Mouse (Mus musculus): ENCODE results near the gene Ubqln4.
"Not testable (repeated sequence)": the region's sequence is repeated elsewhere in the genome, so short reads cannot be mapped to it uniquely, and the experiment has no call there.

Gene Ubqln4

DNA sequence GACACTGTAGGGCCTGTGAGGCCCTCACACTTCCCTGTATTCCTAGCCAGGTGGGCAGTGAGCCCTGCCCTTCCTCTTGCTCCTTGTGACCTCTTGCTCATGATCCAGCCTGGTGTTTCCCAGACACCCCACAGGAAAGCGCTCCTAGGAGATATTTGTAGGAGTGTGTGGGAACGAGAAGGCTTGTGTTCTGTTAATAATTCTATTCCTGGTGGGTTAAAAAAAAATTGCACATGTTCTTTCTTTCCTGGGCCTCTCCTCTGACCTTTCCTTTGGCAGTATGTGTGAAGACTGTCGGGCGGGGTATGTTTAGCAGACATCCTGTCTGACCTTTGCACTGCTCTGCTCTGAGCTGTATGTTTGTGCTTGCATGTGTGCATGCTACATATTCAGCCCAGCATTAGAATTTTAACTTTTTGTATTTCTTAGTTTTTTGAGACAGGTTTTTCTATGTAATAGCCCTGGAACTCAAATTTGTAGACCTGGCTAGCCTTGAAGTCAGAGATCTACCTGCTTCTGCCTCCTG, 13.0 kb downstream of the Ubqln4 start:
- no peak for DNase-seq (ENCODE audit: low spot score)

DNA sequence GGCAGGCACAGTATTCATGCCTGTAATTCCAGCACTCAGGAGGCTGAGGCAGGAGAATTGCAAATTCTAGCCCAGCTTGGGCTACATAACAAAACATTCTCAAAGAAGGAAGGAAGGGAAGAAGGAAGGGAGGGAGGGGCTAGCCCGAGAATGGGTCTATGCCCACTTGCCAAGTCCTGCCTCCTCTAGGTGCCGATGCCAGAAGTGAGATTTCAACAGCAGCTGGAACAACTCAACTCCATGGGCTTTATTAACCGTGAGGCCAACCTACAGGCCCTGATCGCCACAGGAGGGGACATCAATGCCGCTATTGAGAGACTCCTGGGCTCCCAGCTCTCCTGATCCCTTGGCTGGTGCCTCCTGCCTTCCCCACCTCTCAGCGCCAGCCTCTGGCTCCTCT, 14.3 kb downstream of the Ubqln4 start:
- no peak for DNase-seq (ENCODE audit: low spot score)

DNA sequence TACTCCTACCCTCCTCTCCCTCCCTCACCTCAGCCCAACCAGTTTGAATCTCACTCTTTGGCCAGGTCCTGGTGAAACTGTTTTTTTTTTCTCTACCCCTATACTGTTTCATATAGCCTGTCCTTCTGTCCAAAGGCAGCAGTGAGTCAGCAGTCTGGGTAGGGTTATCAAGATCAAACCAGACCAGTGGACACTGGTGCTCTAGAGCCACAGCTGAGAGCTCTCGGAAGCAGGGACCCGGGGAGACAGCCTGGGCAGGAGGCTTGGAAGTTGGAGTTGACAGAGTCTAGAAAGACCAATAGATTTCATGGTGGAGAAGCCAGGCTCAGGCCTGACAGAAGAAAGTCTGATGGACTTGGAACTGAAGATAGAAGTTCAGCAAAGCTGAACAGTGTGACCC, 15.1 kb downstream of the Ubqln4 start:
- no peak for DNase-seq (ENCODE audit: low spot score)

DNA sequence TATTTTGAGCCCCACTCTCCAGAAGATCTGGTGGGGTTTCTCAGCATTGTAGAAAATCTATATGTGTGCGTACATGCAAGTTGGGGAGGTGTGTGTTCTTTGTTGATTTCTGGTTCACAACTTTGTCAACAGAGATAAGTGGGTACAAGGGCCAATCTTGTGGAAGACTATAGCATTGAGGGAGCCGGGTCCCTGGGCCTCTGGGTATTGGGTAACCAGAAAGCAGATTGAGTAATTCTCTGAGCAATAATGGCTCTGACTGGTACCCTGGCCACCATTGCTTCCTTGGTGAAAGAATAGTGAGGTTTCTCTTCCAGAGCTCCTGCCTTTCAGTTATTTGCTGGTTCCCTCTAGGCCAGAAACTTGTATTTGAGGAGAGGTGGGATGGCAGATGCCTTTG, 15.5 kb downstream of the Ubqln4 start:
- no peak for DNase-seq (ENCODE audit: low spot score)

DNA sequence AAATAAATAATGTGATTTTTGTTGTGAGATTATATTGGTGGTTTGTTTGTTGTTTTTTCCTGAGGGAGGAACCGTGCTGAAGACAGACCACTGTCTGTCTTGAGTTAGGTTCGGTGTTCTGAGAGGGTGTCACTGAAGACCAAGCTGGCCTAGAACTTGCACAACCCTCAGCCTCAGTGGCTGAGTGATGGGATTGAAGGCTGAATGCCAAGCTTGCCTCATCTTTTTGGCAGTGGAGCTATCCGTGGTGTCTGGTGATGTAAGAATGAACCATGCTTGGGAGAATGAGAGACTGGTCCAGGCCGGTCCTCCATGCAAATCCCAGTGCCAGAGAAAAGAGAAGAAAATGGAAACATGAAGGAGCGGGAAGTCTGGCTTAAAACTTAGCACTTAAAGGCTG, 16.1 kb downstream of the Ubqln4 start:
- DNase-seq (ENCODE audit: low spot score) = no peak

DNA sequence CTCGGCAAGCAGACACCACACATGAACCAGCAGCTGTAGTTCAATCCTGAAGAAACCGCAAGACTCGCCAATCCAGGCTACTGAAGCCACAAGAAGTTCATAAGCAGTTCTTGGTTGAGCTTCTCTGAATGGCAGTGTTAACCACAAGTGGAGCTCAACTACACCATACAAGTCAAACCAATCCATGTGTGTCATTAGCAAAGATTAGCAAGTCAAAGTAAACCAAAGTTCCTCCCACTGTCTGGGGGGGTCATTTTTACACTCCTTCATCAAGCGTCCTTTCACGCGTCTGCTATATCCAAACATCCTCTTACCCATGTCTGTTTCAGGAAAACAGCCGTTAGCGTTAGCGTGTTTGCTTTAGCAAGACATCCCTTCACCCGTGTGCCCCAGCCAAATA, 16.8 kb downstream of the Ubqln4 start:
- no peak for DNase-seq (ENCODE audit: low spot score)

DNA sequence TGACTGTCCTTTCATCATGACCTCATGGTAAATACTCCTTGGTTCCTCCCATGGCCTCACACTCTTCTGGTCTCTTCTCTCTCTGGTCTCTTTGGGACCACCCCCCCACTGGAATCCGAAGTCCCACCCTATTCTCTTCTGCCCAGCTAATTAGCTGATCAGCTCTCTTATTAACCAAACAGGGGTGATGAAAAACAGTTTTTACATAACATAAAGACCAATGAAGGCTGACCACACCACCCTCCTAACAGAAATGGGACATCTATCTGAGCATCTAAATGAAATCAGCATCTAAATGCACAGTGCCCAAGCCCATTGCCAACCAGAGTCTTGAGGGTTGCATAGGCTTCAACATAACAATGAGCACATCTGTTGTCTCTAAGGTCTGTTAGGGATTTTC, 18.3 kb downstream of the Ubqln4 start:
- no peak for DNase-seq (ENCODE audit: low spot score)

DNA sequence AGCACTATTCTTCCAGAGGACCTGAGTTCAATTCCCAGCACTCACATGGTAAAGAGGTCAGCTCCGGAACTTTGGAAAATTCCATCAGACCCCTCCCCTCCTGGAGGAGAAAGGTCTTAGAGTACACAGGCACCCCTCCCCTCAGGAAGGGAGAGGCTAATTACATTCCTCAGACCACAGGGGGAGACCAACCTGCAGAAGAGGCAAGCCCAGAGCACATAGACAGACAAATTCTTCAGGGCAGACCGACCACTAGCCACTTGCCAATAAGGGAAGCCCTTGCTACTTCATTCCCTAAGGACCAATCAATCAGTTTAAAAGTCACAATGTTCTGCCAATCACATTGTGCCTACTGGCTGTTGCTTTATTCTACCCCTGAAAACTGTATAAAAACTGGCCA, 19.3 kb downstream of the Ubqln4 start:
- no peak for DNase-seq (ENCODE audit: low spot score)

DNA sequence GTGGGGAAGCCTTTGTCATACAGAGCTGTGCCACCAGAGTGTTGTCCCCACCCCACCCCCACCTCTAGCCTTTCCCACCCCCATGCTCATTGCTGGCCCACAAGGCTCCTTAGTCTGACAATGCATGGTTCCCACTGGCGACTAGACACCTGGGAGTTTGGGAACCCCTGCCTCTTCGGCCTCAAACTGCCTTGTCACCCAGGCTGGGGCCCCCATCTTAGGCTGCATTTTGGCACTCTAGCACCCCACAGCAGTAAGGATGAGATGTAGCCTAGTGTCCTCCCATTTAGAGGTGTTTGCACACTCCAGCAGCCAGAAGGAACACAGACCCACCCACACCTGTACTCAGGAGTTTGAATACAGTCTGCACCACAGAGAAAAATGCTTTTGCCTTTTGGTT, 20.3 kb downstream of the Ubqln4 start:
- no peak for DNase-seq (ENCODE audit: low spot score)

DNA sequence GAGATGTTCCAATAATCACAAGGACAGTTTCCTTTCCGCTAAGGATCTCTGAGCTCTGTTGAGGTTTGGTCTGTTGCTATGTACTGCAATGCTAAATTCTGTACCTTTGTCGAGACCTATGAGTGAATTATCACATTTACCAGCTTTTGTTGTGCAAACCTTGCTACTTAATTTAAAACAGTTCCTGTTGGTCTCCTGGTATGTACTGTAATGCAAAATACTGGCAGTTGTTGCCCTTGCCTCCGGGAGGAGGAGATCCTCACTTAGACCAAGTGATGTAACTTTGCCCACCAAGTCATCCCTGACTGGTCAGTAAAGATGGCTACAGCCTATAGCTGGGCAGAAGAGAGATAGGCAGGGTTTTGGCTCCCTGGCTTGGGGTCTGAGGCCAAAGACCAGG, 22.0 kb downstream of the Ubqln4 start, which contains the start of gene Ssr2:
Gene Ssr2 (plus strand): TSS at position 337 of the 400 bp plus-strand sequence.
- no peak for DNase-seq (ENCODE audit: low spot score)

DNA sequence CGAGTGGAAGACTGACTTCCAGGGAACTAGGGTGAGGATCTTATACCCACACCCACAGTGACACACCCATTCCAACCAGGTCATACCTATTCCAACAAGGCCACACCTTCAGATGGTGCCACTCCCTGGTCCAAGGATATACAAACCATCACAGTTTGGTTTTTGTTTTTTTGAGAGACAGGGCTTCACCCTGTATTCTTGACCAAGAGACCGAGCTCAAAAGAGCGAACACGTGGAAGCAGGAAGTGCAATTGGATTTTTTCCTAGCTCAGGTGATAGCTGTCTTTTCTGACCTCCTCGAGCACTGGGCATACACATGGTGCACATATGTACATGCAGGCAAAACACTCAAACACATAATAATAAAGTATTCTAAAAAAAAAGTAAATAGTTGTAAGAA, 24.3 kb downstream of the Ubqln4 start:
- not testable (repeated sequence) for DNase-seq (ENCODE audit: low spot score)

DNA sequence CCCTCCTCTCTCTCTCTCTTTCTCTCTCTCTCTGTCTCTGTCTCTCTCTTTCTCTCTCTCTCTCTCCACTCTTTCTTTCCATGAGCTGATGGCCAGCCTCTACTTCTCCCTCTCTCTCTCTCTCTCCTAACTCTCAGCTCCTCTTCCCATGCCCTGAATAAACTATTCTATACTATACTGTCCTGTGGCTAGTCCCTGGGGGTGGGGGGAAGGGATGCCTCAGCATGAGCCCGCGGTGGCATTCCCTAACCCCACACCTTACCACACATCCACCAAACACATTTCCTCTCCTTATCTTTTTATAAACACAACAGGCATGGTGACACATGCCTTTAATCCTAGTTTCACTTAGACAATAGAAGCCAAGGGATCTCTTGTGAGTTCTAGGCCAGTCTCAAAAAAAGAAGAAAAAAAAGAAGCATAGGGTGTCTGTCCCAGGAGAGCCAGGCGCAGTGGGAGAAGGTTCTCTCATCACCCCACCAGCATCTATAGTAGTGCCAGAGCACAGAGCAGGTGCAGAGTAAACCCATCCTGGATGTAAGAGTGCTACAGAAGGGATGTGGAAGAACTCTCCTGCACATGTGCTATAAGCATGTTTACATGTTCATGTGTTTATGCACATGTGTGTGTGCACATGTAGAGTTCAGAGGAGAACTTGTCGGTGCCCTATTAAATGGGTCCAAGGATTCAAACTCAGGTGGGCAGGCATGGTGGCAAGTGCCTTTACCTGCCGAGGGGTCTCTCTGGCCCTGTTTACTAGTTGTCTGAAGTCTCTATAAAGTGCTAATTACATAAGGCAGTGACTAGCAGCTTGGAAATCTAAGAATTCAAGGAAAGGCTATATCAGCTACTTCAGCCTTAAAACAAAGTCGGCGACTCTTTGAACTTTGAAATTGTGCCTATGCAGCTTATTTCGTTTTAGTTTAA, 25.2 kb downstream of the Ubqln4 start:
- DNase-seq (ENCODE audit: low spot score) = no peak

DNA sequence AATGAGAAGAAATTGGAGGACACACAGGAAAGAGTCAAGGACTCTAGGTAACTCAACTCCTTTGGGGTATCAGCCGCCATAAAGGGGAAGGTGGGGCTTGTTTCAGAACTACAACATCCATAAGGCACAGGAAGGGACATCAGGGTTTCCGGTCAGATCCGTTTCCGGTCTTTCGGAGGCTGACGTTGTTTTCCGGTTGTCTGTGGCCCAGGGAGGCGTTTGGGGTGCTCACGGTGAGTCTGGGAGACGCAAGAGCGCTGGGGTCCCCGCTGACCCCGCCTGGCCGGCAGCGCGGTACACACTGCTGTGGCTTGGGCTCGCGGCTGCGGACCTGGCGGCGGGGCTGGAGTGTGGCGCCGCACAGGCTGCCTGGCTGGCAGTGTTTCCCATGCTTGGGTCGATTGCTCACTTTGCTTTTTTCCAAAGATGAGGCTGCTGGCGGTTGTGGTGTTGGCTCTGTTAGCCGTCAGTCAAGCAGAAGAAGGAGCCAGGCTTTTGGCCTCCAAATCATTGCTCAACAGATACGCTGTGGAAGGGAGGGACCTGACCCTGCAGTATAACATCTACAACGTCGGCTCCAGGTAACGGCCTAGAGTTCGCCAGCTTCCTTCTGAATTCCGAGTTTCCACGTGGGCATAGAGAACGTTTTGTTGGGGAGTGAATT, 26.0 kb downstream of the Ubqln4 start:
- DNase-seq (ENCODE audit: low spot score) = peak; percentile 86

DNA sequence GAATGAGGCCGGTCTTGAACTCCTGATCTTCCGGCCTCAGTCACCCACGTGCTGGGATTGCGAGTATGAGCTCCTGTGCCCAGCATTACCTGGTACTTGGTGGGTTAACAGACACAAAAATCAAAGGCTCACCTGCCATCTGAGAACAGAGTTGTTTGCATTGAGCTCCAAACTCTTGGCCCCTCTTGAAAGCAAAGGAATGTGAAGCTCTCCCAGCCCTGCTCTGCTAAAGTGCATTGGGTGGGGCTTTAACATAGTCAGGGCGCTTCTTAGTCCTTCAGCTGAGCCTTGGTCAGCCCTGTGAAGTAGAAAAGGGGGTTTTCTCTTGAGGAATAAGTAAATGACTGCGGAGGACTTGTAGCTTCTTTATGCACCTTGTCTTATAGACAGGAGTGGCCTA, 32.2 kb downstream of the Ubqln4 start:
- no peak for DNase-seq (ENCODE audit: low spot score)

DNA sequence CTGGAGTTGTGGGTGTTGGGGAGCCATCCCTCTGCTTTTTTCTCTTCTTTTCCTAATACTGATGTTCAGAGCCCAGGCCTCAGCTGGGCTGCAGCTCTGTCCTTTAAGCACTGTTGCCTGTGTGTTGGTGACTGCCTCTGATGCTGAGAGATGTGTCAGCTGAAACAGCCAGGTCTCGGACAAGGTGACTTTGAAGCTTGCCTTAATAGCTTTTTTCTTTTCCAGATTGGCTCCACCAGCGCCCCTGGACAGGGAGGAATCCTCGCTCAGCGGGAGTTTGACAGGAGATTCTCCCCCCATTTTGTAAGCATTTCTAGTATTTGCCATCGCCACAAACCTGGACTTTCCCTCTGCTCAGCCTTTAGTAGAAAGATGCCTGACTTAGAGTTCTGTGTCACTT, 33.1 kb downstream of the Ubqln4 start:
- no peak for DNase-seq (ENCODE audit: low spot score)

DNA sequence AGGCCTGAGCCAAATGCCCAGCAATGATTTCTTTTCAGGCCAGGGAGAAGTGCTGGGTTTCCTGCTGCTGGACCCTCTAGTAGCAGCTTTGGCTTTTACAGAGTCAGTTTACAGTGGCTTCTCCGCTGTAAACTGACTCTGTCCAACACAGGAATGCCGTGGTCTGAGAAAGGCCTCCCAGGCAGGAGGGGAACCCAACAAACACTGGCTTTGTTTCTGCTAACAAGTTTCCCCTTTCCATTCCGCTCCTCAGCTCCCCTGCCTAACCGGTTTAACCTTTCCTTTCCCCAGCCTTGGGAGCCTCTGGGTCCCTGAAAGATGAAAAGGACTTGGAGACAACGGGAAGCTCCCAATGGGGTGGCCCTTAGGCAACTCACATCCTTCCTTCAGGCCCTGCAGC, 36.7 kb downstream of the Ubqln4 start:
- no peak for DNase-seq (ENCODE audit: low spot score)

DNA sequence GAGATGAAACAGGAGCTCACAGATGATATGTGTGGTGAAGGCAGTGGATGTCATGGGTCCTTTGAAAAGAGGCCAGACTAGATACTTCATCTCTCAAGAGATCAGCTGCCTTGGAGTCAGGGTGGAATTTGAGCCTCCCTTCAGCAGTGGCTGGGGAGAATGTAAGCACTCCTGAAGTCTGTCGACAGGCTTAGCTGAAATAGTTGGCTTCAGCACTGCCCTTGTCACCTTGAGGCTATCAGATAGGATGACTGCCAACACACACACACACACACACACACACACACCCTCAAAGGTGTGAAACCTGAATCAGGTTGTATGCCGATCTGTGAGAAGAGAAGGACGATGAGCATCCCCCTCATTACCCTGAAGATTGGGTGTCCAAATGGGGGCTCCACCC, 37.5 kb downstream of the Ubqln4 start:
- no peak for DNase-seq (ENCODE audit: low spot score)

DNA sequence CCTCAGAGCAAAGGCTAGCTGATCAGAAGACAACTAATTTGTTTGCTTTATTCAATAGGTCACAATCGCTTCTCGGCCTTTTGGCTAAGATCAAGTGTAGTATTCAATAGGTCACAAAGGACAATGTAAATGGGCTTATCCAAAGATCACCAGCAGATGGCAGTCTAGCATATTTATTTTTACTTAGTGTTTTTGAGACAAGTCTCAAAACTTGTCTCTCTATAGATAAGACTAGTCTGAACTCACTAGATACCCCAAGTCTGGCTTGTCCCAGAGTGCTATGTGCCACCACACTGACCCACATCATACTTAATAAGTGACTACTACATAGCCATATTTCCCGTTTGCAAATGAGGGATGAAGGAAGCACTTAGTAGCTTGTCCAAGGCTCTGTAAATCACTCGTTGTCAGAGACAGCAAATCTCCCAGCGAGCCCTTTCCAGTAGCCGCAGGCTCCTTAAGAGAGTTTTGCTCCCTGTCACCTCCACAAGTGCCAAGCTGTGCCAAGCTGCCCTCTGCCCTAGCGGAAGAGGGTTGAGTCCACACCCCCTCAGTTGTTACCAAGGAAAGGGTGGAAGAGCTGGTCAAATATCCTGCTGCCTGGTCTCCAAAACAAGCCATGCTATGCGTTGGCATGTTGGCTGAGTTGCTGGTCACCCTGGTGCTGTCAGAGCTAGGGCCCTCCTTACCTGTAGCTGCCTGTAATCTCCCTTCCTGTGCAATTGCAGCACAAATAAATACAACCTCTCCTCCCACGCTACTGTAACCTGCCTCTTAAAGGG, 38.6 kb downstream of the Ubqln4 start:
- peak; percentile 92 for DNase-seq (ENCODE audit: low spot score)

DNA sequence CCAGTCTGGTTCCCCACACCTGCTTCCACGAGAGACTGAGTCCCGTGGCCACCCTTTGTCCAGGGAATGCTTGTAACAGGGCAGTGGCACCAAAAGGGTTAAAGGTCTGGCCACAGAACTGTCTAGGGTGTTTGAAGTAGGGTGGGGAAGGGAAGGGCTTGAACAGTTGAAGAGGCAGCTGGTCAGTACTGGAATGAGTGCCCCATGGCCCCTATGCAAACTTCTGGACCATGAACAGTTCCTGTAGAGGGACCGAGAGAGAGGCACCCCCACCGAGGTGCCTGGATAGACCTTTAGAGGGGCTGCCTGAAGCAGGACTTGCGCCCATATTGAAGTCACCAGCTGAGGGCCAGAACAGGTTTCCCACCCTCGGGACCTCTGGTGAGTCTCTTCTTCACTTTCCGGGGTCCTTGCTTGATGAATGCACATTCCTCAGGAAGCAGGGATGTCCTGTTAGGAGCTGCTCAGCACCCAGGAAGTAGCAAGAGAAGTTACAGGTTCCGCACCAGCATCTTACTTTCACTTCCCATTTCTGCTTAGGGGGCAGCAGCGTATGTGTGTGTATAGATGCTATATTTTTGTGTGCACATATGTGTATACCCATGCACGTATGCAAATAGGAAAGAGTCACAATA, 39.5 kb downstream of the Ubqln4 start:
- no peak for DNase-seq (ENCODE audit: low spot score)

DNA sequence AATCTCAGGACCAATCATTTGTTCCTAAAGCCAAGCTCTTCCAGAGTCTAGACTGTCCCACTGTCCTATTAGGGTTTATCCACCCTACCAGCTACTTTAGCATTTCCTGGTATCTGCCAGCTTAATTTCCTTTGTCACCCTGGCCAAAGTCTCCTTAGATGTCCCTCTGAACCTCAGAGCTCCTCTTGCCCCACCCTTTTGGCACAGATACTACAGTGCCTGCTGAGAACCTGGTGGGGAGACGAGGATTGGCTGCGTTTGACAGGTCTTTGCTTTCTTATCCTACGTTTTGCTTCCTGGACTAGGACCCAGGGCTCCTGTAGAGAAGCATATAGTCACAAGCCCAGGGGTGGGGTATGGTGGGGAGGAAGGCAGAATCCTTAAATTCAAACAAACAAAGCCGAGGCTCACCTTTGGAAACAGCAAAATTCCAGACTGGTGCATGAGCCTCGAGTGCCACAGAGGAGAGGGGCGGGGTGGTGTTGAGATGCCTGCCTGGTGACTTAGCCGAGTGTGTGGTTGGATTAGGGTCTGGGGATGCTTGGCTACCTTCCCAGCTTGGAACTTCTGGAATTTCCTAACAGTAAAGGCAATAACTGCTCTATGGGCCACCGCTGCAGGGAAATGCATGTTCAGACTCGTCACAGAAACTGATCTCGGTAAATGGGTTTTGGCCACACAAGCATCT, 40.5 kb downstream of the Ubqln4 start:
- no peak for DNase-seq (ENCODE audit: low spot score)

DNA sequence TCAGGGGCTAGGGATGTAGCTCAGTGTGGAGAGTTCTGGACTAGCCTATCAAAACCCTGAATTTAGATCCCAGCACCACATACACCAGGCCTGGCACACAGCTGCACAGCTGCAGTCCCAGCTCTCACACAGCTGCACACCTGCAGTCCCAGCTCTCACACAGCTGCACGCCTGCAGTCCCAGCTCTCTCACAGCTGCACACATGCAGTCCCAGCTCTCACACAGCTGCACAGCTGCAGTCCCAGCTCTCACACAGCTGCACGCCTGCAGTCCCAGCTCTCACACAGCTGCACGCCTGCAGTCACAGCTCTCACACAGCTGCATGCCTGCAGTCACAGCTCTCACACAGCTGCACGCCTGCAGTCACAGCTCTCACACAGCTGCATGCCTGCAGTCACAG, 43.0 kb downstream of the Ubqln4 start:
- DNase-seq (ENCODE audit: low spot score) = not testable (repeated sequence)

Measured in retina, embryonic 14.5 days (tissue).